Mouse (Mus musculus) B cell, adult (primary cell): ENCODE data around the gene Ltb. TPM values are rescaled to one million over a fixed set of nuclear protein-coding genes. Genes with fewer than 3 reads are reported as not detected.

Source experiments
- total RNA-seq: library from RNA; stranded (reverse); gene quantifications from 4 replicates; pipeline ENCODE4 v1.2.4, GENCODE M21; 2023; ENCODE audit not compliant: inconsistent age

Gene Ltb
- total RNA-seq = 564 to 668 TPM (median 599 TPM) in 4 replicates

DNA sequence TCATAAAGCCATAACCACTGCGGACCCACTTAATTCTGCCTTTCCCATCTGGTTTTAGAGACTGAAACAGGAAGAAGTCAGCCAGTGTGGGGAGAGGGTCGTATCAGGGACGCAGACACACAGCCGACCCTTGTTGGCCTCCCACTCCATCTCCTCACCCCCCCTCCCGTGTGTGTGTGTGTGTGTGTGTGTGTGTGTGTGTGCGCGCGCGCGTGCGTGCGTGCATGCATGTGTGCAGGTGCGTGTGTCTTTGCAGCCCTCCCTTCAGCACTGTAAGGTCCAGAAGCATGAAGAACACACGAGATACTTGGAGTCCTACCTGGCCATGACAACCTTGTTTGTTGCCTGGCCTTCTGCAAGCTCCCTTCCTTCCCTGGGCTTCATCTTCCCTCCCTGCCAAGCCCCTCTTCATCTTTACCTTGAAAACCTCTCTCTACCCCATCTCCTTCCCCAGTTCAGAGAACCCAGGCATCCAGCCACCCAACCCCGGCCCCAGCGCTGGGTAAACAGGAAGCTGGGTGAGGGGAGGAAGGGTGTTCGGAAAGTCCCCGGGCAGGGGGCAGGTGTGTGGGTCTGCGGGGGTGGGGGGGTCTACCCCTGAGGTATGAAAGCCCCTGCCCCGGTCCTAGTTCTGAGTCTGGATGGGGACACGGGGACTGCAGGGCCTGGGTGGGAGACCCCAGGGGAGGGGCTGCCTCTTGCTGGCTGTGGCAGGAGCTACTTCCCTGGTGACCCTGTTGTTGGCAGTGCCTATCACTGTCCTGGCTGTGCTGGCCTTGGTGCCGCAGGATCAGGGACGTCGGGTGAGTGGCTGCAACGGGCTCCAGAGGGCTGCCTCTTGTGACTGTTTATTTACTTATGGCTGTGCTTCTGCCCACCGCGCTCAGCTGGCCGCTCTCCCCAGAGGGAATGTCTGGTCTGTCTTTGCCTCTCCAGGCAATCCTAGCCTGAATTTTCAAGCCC, at the start of gene Ltb:
Gene Ltb (plus strand): TSS at position 559 of the 963 bp plus-strand sequence.

DNA sequence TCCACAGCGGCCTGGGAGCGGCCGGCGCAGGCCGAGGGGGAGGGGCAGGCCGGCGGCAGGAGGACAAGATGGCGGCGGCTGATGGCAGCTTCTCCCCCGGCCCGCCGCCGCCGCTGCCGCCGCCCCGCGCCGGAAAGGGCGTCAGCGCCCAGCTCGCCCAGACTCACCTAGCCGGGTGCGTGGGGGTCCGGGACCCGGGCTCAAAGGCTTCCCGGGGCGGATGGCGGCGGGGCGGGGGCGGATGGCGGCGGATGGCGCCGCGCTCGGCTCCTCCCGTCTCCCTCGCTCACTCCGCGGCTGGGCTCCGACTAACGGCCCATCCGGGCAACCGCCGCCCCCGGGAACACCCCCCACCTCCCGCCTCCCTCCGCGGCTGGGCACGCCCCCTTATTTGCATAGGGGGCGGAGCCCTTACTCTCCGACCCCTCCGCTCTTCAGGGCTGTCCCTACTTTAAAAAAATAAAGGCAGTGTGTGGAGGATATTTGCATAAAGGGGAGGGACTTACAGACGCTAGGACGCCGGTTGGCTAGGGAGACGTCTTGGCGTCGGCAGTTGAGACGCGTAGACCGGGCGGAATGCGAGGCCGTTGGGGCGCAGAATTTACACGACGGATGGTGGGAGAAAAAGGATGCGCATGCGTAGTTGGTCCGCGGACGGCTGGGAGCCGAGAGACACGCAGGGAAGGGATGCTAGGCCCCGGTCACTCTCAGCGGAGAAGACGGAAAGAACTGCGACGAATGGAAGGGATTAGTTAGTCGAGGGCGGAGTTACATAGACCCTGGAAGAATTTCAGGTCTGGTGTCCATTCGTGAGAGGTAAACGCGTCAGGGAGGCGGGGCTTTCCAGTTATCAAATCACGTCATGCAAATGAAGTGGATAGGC, 29.4 kb upstream of the Ltb start, which contains the start of gene Prrc2a:
Gene Prrc2a (minus strand): TSS at position 330 of the 883 bp plus-strand sequence.

DNA sequence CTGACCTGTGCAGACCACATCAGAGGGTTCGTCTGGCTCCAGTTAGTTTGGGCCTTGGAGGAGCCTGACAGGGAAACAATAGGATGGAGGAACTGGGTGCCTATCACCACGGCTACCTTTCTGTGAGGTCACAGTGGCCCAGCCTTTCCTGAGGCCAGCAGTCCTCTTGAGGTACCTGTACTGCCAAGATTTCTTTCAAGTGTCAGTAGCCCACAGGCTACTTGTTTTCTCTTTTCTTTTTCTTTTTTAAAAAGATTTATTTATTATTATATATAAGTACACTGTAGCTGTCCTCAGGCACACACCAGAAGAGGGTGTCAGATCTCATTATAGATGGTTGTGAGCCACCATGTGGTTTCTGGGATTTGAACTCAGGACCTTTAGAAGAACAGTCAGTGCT, 18.3 kb upstream of the Ltb start, which contains the start of gene Aif1:
Gene Aif1 (minus strand): TSS at position 101 of the 400 bp plus-strand sequence.

GRCm38 (mm10) chr17:35187959-35188610, 6.2 kb upstream of the Ltb start, which contains the start of gene Lst1:
Gene Lst1 (minus strand): TSS chr17:35188439.

GRCm38 (mm10) chr17:35201787-35202186, 7.5 kb downstream of the Ltb start, which contains the start of gene Tnf:
Gene Tnf (minus strand): TSS chr17:35202007.

DNA sequence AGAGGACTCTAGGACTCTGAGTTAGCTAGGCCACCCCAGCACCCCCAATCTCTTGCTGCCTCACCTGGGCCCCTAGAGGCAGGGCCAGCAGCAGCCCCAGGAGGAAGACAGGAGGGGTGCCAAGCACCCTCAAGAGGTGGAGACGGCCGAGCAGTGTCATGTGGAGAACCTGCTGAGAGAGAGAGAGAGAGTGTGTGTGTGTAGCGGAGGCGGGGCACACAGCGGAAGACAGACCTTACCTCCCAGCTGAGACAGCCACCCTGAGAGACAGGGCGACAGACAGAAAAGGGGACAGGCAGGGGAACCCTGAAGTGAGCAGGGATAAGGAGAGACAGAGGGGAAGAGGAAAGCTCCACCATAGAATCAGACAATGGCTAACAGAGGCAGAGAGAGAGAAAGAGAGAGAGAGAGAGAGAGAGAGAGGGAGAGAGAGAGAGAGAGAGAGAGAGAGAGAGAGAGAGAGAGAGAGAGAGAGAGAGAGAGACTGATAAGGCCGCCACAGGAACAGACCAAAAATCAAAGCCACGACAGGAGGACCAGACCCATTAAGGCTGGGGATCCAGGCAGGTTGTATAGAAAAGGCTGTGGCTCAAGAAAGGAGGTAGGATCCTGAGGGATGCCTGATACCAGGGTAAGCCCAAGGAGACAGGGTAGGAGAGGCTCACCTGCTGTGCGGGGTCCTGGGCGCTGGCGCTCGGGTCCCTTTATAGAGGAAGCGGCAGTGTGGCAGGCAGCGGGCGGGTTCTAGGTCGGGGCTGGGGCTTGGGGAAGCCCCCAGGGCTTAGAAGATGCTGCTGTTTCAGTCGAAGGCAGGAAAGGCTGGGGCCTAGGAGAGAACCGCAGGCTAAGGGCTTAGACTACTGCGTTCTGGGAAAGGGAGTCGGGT, 10.5 kb downstream of the Ltb start, which contains the start of gene Lta:
Gene Lta (minus strand): TSS at position 858 of the 886 bp plus-strand sequence.

DNA sequence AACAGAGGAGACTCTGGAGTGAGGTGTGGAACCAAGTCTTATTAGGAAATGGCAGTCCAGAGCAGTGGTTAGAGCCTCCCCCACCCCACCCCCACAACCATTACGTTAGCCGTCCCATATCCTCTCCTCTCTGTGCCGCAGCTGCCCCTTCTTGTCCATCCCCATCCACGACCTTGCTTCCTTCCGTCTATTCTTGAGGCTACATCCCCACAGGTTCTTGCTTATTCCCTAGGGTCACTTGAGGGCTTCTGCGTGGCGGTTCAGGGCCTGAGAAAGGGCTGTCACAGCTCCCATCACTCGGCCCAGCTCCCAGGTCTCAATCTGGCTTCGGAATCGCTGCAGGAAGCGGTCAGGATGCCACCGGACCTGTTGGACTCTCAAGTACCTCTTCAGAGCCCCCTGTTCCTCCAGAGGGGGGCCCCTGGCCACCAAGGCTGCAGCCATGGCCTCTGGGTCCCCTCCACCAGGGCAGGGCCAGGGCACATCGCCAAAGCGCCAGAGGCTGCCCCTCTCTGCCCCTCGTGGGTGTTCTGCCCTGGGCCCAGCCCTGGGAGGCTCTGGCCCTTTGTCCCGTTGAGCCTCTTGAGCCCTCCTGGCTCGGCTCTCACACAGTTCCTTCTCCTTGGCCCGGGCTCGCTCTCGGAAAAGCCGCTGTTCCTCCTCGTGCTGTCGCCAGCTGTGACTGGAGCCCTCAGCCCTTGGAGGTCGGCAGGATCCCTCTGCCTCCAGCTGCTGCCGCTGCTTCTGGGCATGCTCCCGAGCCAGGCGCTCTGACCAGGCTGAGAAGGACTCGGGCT, 26.1 kb downstream of the Ltb start, which contains the start of gene Gm16181:
Gene Gm16181 (plus strand): TSS at position 679 of the 797 bp plus-strand sequence.

GRCm38 (mm10) chr17:35233114-35233980, 39.1 kb downstream of the Ltb start, which contains the start of gene Atp6v1g2:
Gene Atp6v1g2 (plus strand): TSS chr17:35233660.

DNA sequence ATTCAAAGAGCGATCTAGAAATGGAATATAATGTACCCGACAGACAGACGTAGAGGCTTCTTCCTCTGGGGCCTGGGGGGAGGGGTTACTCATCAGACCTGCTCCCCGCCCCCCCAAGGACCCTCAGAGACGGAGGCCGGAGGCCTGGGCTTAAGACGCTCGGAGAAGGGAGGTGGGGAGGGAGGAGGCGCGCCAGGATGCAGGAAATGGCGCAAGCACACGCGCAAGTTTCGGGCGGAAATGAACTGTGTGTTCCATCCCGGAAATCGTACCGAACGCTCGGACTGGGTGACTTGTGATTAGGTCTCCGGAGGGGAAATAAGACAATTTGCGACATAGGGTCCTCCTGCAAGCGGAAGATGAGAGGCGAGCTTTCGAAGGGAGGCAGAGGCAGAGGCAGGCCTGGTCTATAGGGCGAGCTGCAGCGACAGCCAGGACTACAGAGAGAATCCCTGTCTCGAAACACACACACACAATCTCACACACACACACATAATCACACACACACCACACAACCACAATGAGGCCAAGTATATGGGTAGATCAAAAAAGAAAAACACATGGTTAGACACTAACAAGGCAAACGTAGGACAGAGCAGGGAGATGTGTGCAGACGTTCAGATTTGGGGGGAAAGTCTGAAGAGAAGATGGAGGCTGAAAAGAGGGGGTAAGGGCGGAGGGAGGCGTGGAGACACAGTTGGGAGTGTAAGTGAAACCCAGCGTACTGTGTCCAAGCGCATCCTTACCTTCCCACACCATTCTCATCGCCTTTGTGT, 41.6 kb downstream of the Ltb start, which contains the start of gene Nfkbil1:
Gene Nfkbil1 (minus strand): TSS at position 179 of the 776 bp plus-strand sequence.

GRCm38 (mm10) chr17:35241305-35242014, 47.2 kb downstream of the Ltb start, which contains the start of gene Ddx39b:
Gene Ddx39b (plus strand): TSS chr17:35241746.

Other genes with a start within 250 kb of the Ltb start
- gene Hspa1b, start 235.2 kb upstream of the Ltb start, total RNA-seq = 17.8 to 62.2 TPM (median 28.7 TPM) in 4 replicates
- gene Gm20481, start 224.5 kb upstream of the Ltb start, total RNA-seq = not detected in 4 replicates
- gene Hspa1a, start 222.3 kb upstream of the Ltb start, total RNA-seq = 10.4 to 29.3 TPM (median 20.1 TPM) in 4 replicates
- gene Hspa1l, start 221.7 kb upstream of the Ltb start, total RNA-seq = 0.21 to 0.38 TPM in 2 of 4 replicates, not detected in the others
- gene Lsm2, start 212.6 kb upstream of the Ltb start, total RNA-seq = 30.0 to 37.2 TPM (median 32.0 TPM) in 4 replicates
- 269 to 300 TPM (median 290 TPM) in 4 replicates for gene Vars, start 193.5 kb upstream of the Ltb start, total RNA-seq
- 0.16 to 0.54 TPM (median 0.25 TPM) in 4 replicates for gene Vwa7, start 177.9 kb upstream of the Ltb start, total RNA-seq
- 3.4 to 6.4 TPM (median 4.6 TPM) in 4 replicates for gene Sapcd1, start 166.4 kb upstream of the Ltb start, total RNA-seq
- 6.1 to 10.5 TPM (median 9.2 TPM) in 4 replicates for gene Msh5, start 147.7 kb upstream of the Ltb start, total RNA-seq
- 196 to 218 TPM (median 210 TPM) in 4 replicates for gene Clic1, start 144.5 kb upstream of the Ltb start, total RNA-seq
- gene Ddah2, start 135.4 kb upstream of the Ltb start, total RNA-seq = 2.6 to 4.8 TPM (median 4.2 TPM) in 4 replicates
- not detected in 4 replicates for gene Ly6g6c, start 129.1 kb upstream of the Ltb start, total RNA-seq
- 0.45 TPM in 1 of 4 replicates, not detected in the others for gene Mpig6b, start 128.3 kb upstream of the Ltb start, total RNA-seq
- not detected in 4 replicates for gene Ly6g6e, start 117.5 kb upstream of the Ltb start, total RNA-seq
- gene Ly6g6d, start 116.4 kb upstream of the Ltb start, total RNA-seq = not detected in 4 replicates
- gene Ly6g6f, start 108.8 kb upstream of the Ltb start, total RNA-seq = not detected in 4 replicates
- 76.3 to 80.8 TPM (median 77.2 TPM) in 4 replicates for gene Abhd16a, start 105.2 kb upstream of the Ltb start, total RNA-seq
- not detected in 4 replicates for gene Ly6g5c, start 86.2 kb upstream of the Ltb start, total RNA-seq
- gene Ly6g5b, start 79.0 kb upstream of the Ltb start, total RNA-seq = 0.93 to 1.6 TPM (median 1.2 TPM) in 4 replicates
- gene Gpank1, start 73.0 kb upstream of the Ltb start, total RNA-seq = 24.7 to 31.8 TPM (median 30.3 TPM) in 4 replicates
- 121 to 143 TPM (median 135 TPM) in 4 replicates for gene Csnk2b, start 72.4 kb upstream of the Ltb start, total RNA-seq
- 10.6 to 19.4 TPM (median 13.7 TPM) in 4 replicates for gene D17H6S53E, start 68.1 kb upstream of the Ltb start, total RNA-seq
- 0.51 to 2.8 TPM (median 0.69 TPM) in 3 of 4 replicates, not detected in the other for gene Apom, start 62.4 kb upstream of the Ltb start, total RNA-seq
- gene Bag6, start 59.3 kb upstream of the Ltb start, total RNA-seq = 446 to 480 TPM (median 464 TPM) in 4 replicates
- gene Prrc2a, start 29.5 kb upstream of the Ltb start, total RNA-seq = 328 to 347 TPM (median 341 TPM) in 4 replicates
- gene Aif1, start 18.4 kb upstream of the Ltb start, total RNA-seq = 4.4 to 9.9 TPM (median 8.0 TPM) in 4 replicates
- gene Lst1, start 6.0 kb upstream of the Ltb start, total RNA-seq = 38.1 to 43.3 TPM (median 40.2 TPM) in 4 replicates
- 9.9 to 12.7 TPM (median 11.2 TPM) in 4 replicates for gene Tnf, start 7.6 kb downstream of the Ltb start, total RNA-seq
- 31.8 to 44.1 TPM (median 36.1 TPM) in 4 replicates for gene Lta, start 10.9 kb downstream of the Ltb start, total RNA-seq
- gene Gm16181, start 26.4 kb downstream of the Ltb start, total RNA-seq = not detected in 4 replicates
- gene Atp6v1g2, start 39.2 kb downstream of the Ltb start, total RNA-seq = 1.6 to 2.5 TPM (median 2.1 TPM) in 4 replicates
- gene Nfkbil1, start 41.4 kb downstream of the Ltb start, total RNA-seq = 13.3 to 15.9 TPM (median 13.7 TPM) in 4 replicates
- gene Ddx39b, start 47.3 kb downstream of the Ltb start, total RNA-seq = 432 to 470 TPM (median 447 TPM) in 4 replicates
- 1,753 to 1,919 TPM (median 1,880 TPM) in 4 replicates for gene H2-D1, start 68.3 kb downstream of the Ltb start, total RNA-seq
- 11.8 to 16.3 TPM (median 15.1 TPM) in 4 replicates for gene H2-Q1, start 126.0 kb downstream of the Ltb start, total RNA-seq
- gene H2-Q2, start 147.8 kb downstream of the Ltb start, total RNA-seq = 6.7 to 12.2 TPM (median 10.3 TPM) in 4 replicates
- 342 to 364 TPM (median 361 TPM) in 4 replicates for gene H2-Q4, start 185.2 kb downstream of the Ltb start, total RNA-seq
- 271 to 340 TPM (median 322 TPM) in 4 replicates for gene H2-Q6, start 230.4 kb downstream of the Ltb start, total RNA-seq
- gene H2-Q7, start 244.7 kb downstream of the Ltb start, total RNA-seq = 154 to 200 TPM (median 183 TPM) in 4 replicates